Mouse (Mus musculus) lung, embryonic 15.5 days (tissue): ENCODE measurements around the gene Rab6b. TPM values are rescaled to one million over a fixed set of nuclear protein-coding genes. Genes with fewer than 3 reads are reported as not detected.
A peak's percentile ranks its signal among the peaks of the same experiment; 100 is the strongest.
"Not testable (repeated sequence)": the region's sequence is repeated elsewhere in the genome, so short reads cannot be mapped to it uniquely, and the experiment has no call there.

ENCODE experiments used
- ATAC-seq: fragments of 200-750 bp; cut with Nextera tagmentation; 2 replicates; pipeline ENCODE4 v1.8.0; 2017; ENCODE audit warnings: moderate number of reproducible peaks, borderline replicate concordance; ENCODE audit not compliant: low FRiP score, low TSS enrichment; ENCODE audit errors: extremely low read depth
- H3K27ac ChIP-seq: fragments of 300-500 bp; sonication (generic); 2 replicates; pipeline ENCODE4 v1.5.1; 2015; ENCODE audit warnings: moderate library complexity, mild to moderate bottlenecking, inconsistent platforms
- H3K27me3 ChIP-seq: fragments of 300-500 bp; sonication (generic); 2 replicates; pipeline ENCODE4 v1.6.1; 2015; ENCODE audit warnings: inconsistent platforms
- H3K36me3 ChIP-seq: fragments of 300-500 bp; sonication (generic); 2 replicates; pipeline ENCODE4 v1.6.1; 2015; ENCODE audit warnings: inconsistent platforms
- H3K4me1 ChIP-seq: fragments of 300-500 bp; sonication (generic); 2 replicates; pipeline ENCODE4 v1.6.1; 2015; ENCODE audit warnings: inconsistent platforms
- H3K4me2 ChIP-seq: fragments of 300-500 bp; sonication (generic); 2 replicates; pipeline ENCODE4 v1.6.1; 2015; ENCODE audit warnings: inconsistent platforms, mild to moderate bottlenecking, moderate library complexity
- H3K4me3 ChIP-seq: fragments of 300-500 bp; sonication (generic); 2 replicates; pipeline ENCODE4 v1.5.1; 2015; ENCODE audit warnings: mild to moderate bottlenecking, inconsistent platforms
- H3K9ac ChIP-seq: fragments of 300-500 bp; sonication (generic); 2 replicates; pipeline ENCODE4 v1.6.1; 2015; ENCODE audit warnings: inconsistent platforms
- H3K9me3 ChIP-seq: fragments of 300-500 bp; sonication (generic); 2 replicates; pipeline ENCODE4 v1.6.1; 2016; ENCODE audit warnings: inconsistent platforms
- WGBS: fragments of 180-500 bp; shearing (Covaris S2); methylation state at CpG from one replicate; pipeline ENCODE4 v1.1.7; 2015; 5-methylcytosine and 5-hydroxymethylcytosine counted together
- polyA plus RNA-seq: library from polyadenylated mRNA; unstranded; fragments of >200 nt; fragmentation: Nextera tagmentation; extraction: Ambion mirVana; gene quantifications from 2 replicates; pipeline ENCODE4 v1.2.1, GENCODE M21; 2015

Gene Rab6b
- polyA plus RNA-seq, 1 experiment from 2014 or later = 4.3 TPM

DNA sequence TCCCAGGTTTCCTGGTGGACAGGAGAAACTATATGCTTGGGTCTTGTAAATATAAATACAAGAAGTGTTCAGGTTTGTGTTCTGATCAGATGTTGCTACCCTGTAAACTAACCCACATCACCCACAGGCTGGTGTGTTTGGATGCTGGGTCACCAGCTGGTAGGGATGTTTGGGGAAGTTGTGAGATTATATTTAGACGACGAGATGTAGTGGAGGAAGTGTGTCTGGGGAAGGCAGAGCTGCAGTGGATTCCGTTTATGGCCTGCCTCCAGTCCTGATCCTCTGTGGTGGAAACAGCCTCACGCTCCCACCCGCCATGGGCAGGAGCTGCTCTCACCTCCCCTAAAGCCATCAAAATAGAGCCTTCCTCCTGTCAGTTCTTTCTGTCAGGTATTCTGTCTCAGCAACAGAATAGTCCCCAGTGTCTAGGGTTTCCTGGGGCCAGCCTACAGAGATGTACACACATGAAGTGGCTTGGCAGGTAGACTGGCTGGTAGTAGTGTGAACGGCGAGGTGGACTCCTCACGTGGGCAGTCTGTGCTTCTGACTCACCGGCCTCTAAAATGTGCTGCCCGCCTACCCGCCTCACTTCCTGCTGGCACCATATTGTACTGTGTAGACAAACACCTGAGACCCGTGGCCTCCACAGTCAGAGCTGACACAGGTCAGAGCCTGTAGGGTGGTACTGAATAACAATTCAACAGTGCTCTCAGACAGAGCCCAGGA lies 37.6 kb downstream of the Rab6b start:
- H3K4me2 ChIP-seq = no peak overlapping the region
- H3K27me3 ChIP-seq = no peaks in the 10 kb centered on the region
- no peak overlapping the region for H3K9ac ChIP-seq
- ATAC-seq = no peak
- H3K36me3 ChIP-seq = no peaks in the 10 kb centered on the region
- H3K4me3 ChIP-seq = no peak overlapping the region
- no peaks in the 10 kb centered on the region for H3K9me3 ChIP-seq
- no peak overlapping the region for H3K27ac ChIP-seq
- no peaks in the 10 kb centered on the region for H3K4me1 ChIP-seq
- WGBS = 71% methylated on average over 12 of the region's 12 CpGs

DNA sequence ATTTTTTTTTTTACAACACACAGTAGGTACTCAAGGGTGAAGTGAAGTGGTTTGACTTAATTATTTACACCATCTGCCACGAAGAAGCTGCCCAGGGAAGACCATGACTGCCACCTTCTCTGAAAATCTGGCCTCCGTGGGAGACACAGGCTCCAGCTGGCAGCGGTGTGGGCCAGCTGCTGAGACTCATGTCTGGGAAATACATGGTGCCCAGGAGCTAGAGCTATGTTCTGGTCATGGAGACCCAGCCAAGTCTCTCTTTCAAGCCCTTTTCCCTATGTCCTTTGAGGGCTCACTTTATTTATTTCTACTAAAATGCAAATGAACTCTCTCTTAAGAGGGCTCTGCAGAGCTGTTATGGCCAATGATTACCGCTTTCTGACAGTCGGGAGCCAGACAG lies 41.7 kb downstream of the Rab6b start:
- Histone ChIP-seq H3K4me3 (no peak overlapping the region), H3K4me2 (no peak overlapping the region), H3K9ac (no peak overlapping the region), H3K4me1 (no peaks in the 10 kb centered on the region), H3K36me3 (no peaks in the 10 kb centered on the region), H3K27ac (no peak overlapping the region), H3K9me3 (no peaks in the 10 kb centered on the region), H3K27me3 (no peaks in the 10 kb centered on the region)
- no peak for ATAC-seq
- WGBS = 69% methylated on average over 5 of the region's 5 CpGs

DNA sequence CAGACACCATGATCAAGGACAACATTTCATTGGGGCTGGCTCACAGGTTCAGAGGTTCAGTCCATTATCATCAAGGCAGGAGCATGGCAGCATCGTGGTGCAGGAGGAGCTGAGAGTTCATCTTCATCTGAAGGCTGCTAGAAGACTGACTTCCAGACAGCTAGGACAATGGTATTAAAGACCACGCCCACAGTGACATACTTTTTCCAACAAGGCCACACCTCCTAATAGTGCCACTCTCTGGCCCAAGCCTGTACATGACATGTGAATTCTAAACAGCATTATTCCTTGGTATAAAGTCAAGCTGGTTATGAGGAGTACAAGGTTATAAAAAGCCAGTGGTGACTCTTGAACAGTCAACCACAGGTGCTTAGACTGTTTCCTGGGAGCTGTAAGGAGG lies 43.0 kb downstream of the Rab6b start:
- Histone ChIP-seq H3K27me3 (no peaks in the 10 kb centered on the region), H3K4me2 (no peak overlapping the region), H3K9me3 (no peaks in the 10 kb centered on the region), H3K9ac (no peak overlapping the region), H3K36me3 (no peaks in the 10 kb centered on the region), H3K27ac (no peak overlapping the region), H3K4me1 (no peaks in the 10 kb centered on the region), H3K4me3 (no peak overlapping the region)
- ATAC-seq = no peak
- 64% methylated on average over 2 of the region's 2 CpGs for WGBS

DNA sequence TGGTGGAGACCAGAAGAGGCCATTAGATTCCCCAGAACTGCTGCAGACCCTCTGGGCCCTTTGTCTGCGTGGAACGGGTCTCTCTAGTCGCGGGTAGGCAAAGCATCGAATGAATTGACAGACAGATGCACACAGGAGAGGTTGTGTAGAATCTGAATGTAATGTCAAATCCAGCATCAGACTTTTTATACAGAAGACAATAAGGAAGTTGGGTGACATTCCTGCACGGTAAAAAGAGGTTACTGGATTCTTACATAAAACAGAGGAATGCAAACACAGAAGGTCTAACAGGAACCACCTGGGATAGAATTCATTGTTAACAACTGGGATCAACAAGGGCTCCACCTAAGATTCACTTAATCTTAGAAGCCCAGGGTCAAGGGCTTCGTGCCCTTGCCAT lies 43.6 kb downstream of the Rab6b start:
- not testable (repeated sequence) for H3K4me1 ChIP-seq, H3K36me3 ChIP-seq, H3K4me3 ChIP-seq, ATAC-seq, H3K27me3 ChIP-seq, H3K4me2 ChIP-seq, H3K27ac ChIP-seq, H3K9me3 ChIP-seq, H3K9ac ChIP-seq
- 71% methylated on average over 7 of the region's 7 CpGs for WGBS

DNA sequence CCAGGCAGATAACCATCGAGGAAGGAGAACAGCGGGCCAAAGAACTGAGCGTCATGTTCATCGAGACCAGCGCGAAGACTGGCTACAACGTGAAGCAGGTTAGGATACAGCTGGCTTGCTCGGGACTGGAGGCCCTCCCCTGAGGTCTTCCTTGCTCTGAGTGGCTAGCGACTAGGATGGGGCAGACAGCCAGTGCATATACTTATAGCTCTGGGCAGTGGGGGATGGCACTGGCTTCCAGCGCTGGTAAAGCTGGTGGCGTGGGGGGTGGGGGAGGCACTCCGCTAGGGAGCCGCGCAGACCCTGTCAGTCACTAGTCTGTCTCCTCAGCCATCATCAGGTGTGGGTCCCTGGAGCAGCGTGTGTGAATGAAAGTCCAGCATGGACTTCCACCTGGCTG lies 52.2 kb downstream of the Rab6b start:
- Histone ChIP-seq H3K27ac (no peak overlapping the region), H3K4me3 (no peak overlapping the region), H3K27me3 (no peaks in the 10 kb centered on the region), H3K4me1 (no peaks in the 10 kb centered on the region), H3K4me2 (no peak overlapping the region), H3K36me3 (no peaks in the 10 kb centered on the region), H3K9me3 (no peaks in the 10 kb centered on the region), H3K9ac (no peak overlapping the region)
- no peak for ATAC-seq
- WGBS = 69% methylated on average over 15 of the region's 15 CpGs

DNA sequence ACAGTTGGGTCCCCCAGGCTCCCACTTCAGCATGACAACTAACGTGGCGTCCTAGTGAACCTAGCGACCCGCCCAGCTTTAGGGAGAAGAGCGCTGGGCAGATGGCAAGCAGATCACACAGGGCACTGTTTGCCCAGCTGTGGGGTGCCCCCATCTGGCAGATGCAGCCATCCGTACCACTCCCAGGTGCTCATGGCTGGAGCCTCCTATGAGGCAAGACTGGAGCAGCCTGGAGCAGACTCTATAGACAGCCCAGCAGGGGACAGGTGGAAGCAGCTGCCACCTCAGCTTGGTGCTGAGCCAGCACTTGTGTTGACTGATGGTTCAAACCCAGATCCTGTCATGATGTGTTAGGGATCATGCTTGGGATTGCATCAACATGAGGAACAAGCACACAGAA lies 56.5 kb downstream of the Rab6b start:
- no peak overlapping the region for H3K27ac ChIP-seq
- H3K4me2 ChIP-seq = no peak overlapping the region
- ATAC-seq = no peak
- H3K4me1 ChIP-seq = no peaks in the 10 kb centered on the region
- H3K9me3 ChIP-seq = no peaks in the 10 kb centered on the region
- no peak overlapping the region for H3K4me3 ChIP-seq
- H3K27me3 ChIP-seq = no peaks in the 10 kb centered on the region
- 82% methylated on average over 6 of the region's 6 CpGs for WGBS
- no peaks in the 10 kb centered on the region for H3K36me3 ChIP-seq
- H3K9ac ChIP-seq = no peak overlapping the region

DNA sequence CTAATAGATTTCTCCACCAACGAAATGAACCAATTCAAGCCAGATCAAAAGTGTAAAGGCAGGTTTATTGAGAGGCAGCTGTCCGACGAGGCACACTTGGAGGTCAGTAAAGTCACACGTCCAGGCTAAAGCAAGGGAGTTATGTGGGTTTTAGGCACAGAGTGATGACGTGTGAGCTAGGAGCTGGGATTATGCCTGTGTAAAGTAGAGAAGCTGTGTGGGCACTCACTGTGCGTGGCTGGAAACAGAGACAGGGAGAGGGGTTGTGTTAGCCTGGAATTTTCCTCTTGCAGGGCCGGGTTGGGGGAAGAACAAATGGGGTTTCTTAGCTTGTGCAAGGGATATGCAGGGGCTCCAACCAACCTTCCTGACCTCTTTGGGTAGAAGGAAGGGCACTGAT lies 57.2 kb downstream of the Rab6b start:
- H3K27me3 ChIP-seq = no peaks in the 10 kb centered on the region
- H3K36me3 ChIP-seq = no peaks in the 10 kb centered on the region
- no peaks in the 10 kb centered on the region for H3K4me1 ChIP-seq
- no peak overlapping the region for H3K9ac ChIP-seq
- 41% methylated on average over 7 of the region's 7 CpGs for WGBS
- H3K4me2 ChIP-seq = no peak overlapping the region
- H3K4me3 ChIP-seq = no peak overlapping the region
- no peak overlapping the region for H3K27ac ChIP-seq
- no peak for ATAC-seq
- H3K9me3 ChIP-seq = no peaks in the 10 kb centered on the region

DNA sequence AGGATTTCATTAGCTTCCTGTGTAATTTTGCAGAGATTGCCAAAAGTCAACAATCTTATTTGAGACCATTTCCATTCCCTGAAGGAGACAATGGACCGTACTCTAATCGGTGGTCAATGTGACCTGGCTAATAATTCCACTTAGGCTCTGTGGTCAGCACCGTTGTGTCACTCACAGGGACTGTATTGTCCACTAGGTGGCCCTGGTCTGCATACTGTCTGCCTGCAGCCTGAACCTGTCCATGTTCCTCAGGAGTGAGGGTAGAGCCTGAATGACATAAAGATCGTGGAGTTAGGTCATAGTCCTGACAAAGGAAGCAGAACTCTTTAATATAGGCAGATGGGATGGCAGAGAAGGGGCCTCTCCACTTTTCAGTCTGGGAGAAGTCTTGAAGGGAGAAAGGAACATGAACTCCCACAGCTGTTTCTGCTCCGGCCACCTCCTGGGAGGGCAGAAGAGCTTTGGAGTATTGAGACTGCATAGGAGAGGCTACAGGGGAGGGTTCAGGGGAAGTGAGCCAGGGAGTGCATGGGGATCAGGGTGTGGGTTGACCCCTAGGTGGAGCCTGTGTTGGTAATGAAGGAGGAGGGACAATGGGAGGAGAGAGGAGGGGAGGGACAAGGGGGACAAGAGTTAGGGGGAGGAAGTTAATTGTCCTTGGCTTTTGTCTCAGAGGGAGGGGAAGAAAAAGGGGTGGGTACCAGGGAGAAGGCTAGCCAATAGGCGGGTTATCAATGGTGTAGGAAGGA lies 63.4 kb downstream of the Rab6b start:
- H3K9me3 ChIP-seq = no peaks in the 10 kb centered on the region
- no peak overlapping the region for H3K27ac ChIP-seq
- no peaks in the 10 kb centered on the region for H3K36me3 ChIP-seq
- H3K4me1 ChIP-seq = peaks cover 3% of the 10 kb centered on the region; the same call in 1 of the 2 replicates
- 0 out of 2 replicates have a peak, but pooled peaks have one; percentile 46 for ATAC-seq
- H3K9ac ChIP-seq = no peak overlapping the region
- no peak overlapping the region for H3K4me2 ChIP-seq
- H3K4me3 ChIP-seq = no peak overlapping the region
- no peaks in the 10 kb centered on the region for H3K27me3 ChIP-seq
- WGBS = 54% methylated on average over 6 of the region's 6 CpGs

DNA sequence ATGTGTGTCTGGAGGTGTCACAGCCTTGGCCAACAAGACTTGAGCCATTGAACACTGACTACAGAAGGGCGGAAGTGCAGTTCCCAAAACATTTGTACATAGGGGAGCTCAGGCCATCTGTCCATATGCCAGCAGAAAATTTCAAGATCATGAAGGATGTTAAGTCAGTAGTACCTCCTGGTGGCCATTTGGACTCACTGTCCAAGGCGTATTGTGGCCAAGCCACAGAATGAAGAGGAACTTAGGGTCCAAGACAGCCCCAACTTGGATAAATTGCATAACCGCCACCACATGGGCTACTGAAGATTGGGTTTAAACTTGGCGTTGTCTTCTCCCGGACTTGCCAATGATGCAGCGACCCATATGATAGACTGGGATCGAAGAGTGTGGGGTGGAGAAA lies 64.1 kb downstream of the Rab6b start:
- ATAC-seq = no peak
- 90% methylated on average over 7 of the region's 7 CpGs for WGBS
- Histone ChIP-seq H3K4me3 (no peak overlapping the region), H3K36me3 (no peaks in the 10 kb centered on the region), H3K27ac (no peak overlapping the region), H3K4me1 (peaks cover 11% of the 10 kb centered on the region), H3K4me2 (no peak overlapping the region), H3K9me3 (no peaks in the 10 kb centered on the region), H3K27me3 (no peaks in the 10 kb centered on the region), H3K9ac (no peak overlapping the region)

DNA sequence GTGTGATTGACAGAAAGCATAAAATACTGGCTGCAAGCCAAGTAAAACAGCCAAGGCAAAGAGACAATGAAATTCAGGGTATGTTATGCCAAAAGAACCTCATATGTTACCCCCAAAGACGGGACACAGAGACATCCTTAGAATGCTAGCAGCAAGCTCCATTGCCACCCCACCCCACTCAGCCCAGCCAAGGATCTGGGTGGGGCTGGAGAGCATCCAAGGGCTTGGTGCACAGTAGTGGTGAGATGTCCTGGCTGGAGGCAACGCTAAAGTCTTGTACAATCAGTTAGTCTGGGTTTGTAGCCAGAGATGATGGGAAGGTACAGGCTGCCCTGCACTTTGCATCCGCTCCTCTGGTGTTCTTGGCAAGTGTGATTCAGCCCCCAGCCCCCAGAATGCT lies 68.7 kb downstream of the Rab6b start:
- Histone ChIP-seq H3K36me3 (no peaks in the 10 kb centered on the region), H3K4me3 (peak overlapping the region; percentile 46), H3K9me3 (no peaks in the 10 kb centered on the region), H3K27ac (peak overlapping the region; percentile 68), H3K4me1 (peaks cover 13% of the 10 kb centered on the region), H3K9ac (peak overlapping the region; percentile 52), H3K27me3 (no peaks in the 10 kb centered on the region), H3K4me2 (peak overlapping the region; percentile 72)
- ATAC-seq = peak; percentile 66; the same call in 1 of the 2 replicates
- 38% methylated on average over 3 of the region's 3 CpGs for WGBS

DNA sequence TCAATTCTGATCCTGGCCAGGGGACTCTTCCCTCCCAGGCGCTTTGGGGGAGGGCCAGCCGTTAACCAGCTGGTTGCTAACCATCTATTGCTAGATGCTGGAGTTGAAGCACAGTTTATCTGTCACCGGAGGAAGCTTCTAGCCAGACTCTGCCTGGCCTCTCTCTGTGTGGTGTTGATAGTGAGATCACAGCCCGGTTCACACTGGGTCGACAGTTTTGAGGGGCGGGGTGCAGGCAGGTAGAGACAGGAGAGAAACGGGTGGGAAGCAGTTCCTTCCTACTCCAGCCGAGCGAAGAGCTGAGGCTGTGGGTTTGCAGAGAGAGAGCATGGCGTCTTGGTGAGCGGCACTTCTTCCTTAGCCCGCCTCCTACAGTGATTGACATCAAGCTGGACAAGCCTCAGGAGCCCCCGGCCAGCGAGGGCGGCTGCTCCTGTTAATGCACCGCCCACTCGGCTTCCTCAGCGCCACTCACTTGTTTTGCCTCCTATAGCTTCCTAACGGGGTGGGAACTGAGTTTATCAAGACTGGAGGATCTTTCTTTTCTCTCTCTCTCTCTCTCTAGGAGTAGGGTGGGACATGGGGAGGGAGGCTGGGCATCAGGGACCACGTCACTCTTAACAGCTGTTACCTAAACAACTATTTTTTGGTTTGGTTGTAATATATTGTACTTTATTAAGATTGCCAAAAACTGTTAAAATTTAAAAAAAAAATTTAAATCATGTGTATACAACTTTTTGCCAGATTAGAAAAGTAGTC lies 69.4 kb downstream of the Rab6b start:
- Histone ChIP-seq H3K9me3 (no peaks in the 10 kb centered on the region), H3K4me1 (peaks cover 13% of the 10 kb centered on the region), H3K4me2 (peak overlapping the region; percentile 72), H3K27me3 (no peaks in the 10 kb centered on the region), H3K36me3 (no peaks in the 10 kb centered on the region), H3K9ac (peak overlapping the region; percentile 52), H3K27ac (peak overlapping the region; percentile 68), H3K4me3 (peak overlapping the region; percentile 46)
- WGBS = 1% methylated on average over 20 of the region's 20 CpGs
- peak; percentile 92 for ATAC-seq

DNA sequence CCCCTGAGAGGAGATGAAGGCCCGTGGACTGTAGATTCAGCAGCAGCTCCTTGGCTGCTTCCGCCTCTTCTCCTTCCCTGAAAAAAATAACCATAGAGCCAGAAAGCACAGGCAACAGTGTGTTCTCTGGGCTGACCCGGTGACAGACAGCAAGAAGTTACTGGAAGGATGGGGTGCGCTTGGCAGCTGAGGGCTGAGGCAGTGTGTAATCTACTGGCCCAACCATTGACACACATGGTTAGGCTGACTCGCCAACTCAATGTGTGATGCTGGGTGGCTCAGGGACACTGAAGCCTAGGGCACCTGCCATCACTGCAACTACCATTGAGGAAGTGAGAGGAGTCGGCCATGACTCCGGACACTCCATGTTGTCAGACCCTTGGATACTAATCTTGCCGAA lies 70.3 kb downstream of the Rab6b start:
- Histone ChIP-seq H3K9me3 (no peaks in the 10 kb centered on the region), H3K4me3 (no peak overlapping the region), H3K4me1 (peaks cover 15% of the 10 kb centered on the region), H3K27ac (no peak overlapping the region), H3K9ac (no peak overlapping the region), H3K4me2 (no peak overlapping the region), H3K36me3 (no peaks in the 10 kb centered on the region), H3K27me3 (no peaks in the 10 kb centered on the region)
- WGBS = 85% methylated on average over 8 of the region's 8 CpGs
- no peak for ATAC-seq
